Mouse (Mus musculus) heart, postnatal 0 days (tissue): ENCODE data around the gene Map3k20. TPM values are rescaled to one million over a fixed set of nuclear protein-coding genes. Genes with fewer than 3 reads are reported as not detected.

ENCODE experiments used
- ATAC-seq: fragments of 200-750 bp; cut with Nextera tagmentation; 2 replicates; pipeline ENCODE4 v1.8.0; 2017; ENCODE audit warnings: low read depth, moderate number of reproducible peaks, moderate library complexity; ENCODE audit not compliant: insufficient read depth
- DNase-seq: peaks from one replicate; pipeline ENCODE4 v3.0.0-alpha.2; 2016; ENCODE audit warnings: low spot score
- H3K27ac ChIP-seq: fragments of 300-500 bp; sonication (generic); 2 replicates; pipeline ENCODE4 v1.5.1; 2014; ENCODE audit warnings: low read depth, mild to moderate bottlenecking
- H3K27me3 ChIP-seq: fragments of 300-500 bp; sonication (generic); 2 replicates; pipeline ENCODE4 v1.6.1; 2014; ENCODE audit warnings: low read length, mixed read lengths; ENCODE audit not compliant: control insufficient read depth, insufficient read depth
- H3K36me3 ChIP-seq: fragments of 300-500 bp; sonication (generic); replicated peaks from 2 replicates; pipeline ENCODE4 v1.6.1; 2014; ENCODE audit warnings: low read length, mixed read lengths; ENCODE audit not compliant: control insufficient read depth, insufficient read depth
- H3K4me1 ChIP-seq: fragments of 300-500 bp; sonication (generic); 2 replicates; pipeline ENCODE4 v1.6.1; 2014; ENCODE audit warnings: antibody characterized with exemption; ENCODE audit not compliant: control insufficient read depth, insufficient read depth
- H3K4me2 ChIP-seq: fragments of 300-500 bp; sonication (generic); 2 replicates; pipeline ENCODE4 v1.6.1; 2014; ENCODE audit warnings: low read depth, mild to moderate bottlenecking, low read length, moderate library complexity
- H3K4me3 ChIP-seq: fragments of 300-500 bp; sonication (generic); 2 replicates; pipeline ENCODE4 v1.5.1; 2014; ENCODE audit warnings: low read depth, low read length
- H3K9ac ChIP-seq: fragments of 300-500 bp; sonication (generic); replicated peaks from 2 replicates; pipeline ENCODE4 v1.6.1; 2014; ENCODE audit warnings: low read depth, low read length, mixed read lengths
- H3K9me3 ChIP-seq: fragments of 300-500 bp; sonication (generic); replicated peaks from 2 replicates; pipeline ENCODE4 v1.6.1; 2016; ENCODE audit warnings: low read length; ENCODE audit not compliant: control insufficient read depth
- CTCF ChIP-seq: IDR thresholded peaks from 2 replicates; pipeline ENCODE4 v1.5.1; 2016; ENCODE audit warnings: antibody characterized with exemption, control low read depth, low read depth
- EP300 ChIP-seq: IDR thresholded peaks from 2 replicates; pipeline ENCODE4 v1.6.1; 2016; ENCODE audit warnings: antibody characterized with exemption, low read depth
- WGBS: fragments of 180-500 bp; shearing (Covaris S2); extraction: QIAGEN DNeasy Blood & Tissue Kit; methylation state at CpG from one replicate; pipeline ENCODE4 v1.1.7; 2014; 5-methylcytosine and 5-hydroxymethylcytosine counted together
- polyA plus RNA-seq: library from polyadenylated mRNA; unstranded; fragments of >200 nt; fragmentation: Nextera tagmentation; extraction: Ambion mirVana; gene quantifications from 2 replicates; pipeline ENCODE4 v1.2.1, GENCODE M21; 2015
- total RNA-seq: library from RNA; depleted of rRNA; stranded (reverse); fragments of >200 nt; gene quantifications from 2 replicates; pipeline ENCODE4 v1.2.3, GENCODE M21; 2014; ENCODE audit warnings: low replicate concordance; rRNA removed

Map3k20 gene
- total and polyA plus RNA-seq, 2 experiments from 2014 or later, result 26.1 to 95.0 TPM

DNA sequence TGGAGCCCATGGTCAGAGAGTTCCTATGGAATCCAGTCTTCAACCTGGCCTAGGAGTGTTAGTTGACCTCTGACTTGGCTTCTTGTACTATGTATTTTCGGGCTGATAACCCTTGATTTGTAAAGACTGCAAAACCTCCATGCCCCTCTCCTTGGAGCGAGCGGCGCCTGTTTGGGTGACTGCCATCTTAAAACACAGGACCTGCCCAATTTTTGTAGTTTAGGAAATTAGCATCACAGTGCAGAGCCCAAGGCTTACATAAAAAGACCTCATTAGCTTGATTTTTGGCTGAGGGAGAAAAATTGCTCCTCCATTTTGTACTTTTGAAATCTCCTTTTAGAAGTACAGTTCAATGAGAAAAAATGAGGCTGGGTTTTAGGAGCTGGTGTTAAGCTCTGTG lies 192.7 kb downstream of the Map3k20 start:
- Histone ChIP-seq H3K27me3 (no peaks in the 10 kb centered on the region), H3K4me3 (no peak overlapping the region), H3K9me3 (no peaks in the 10 kb centered on the region), H3K27ac (no peak overlapping the region), H3K4me2 (peak overlapping the region; percentile 96; the same call in 1 of the 2 replicates), H3K4me1 (peaks cover 15% of the 10 kb centered on the region), H3K9ac (no peak overlapping the region), H3K36me3 (peaks cover 24% of the 10 kb centered on the region)
- DNase-seq (no peak), ATAC-seq (no peak)
- 87% methylated on average over 4 of the region's 4 CpGs for WGBS
- no peak for TF ChIP-seq CTCF
- no peak for TF ChIP-seq EP300

DNA sequence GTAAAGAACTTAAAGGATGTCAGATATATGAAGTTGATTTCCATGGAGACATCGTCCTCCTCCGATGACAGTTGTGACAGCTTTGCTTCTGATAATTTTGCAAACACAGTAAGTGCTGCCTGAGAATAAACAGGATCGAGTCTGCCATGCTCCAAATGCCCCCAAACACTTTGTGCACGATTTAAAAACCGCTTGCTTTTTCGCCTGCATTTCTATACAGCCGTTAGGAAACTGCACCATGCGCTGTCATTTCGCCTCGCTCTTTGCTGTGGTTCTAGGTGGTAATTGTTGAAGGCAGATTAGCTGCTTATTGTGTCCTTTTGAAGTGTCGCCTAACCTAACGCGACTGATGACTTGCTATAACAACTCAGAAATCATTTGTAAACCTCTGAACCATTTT lies 193.5 kb downstream of the Map3k20 start:
- 66% methylated on average over 13 of the region's 13 CpGs for WGBS
- no peak for TF ChIP-seq CTCF
- no peak for TF ChIP-seq EP300
- Histone ChIP-seq H3K4me3 (no peak overlapping the region), H3K4me1 (peaks cover 15% of the 10 kb centered on the region), H3K36me3 (peaks cover 31% of the 10 kb centered on the region), H3K27me3 (no peaks in the 10 kb centered on the region), H3K4me2 (peak overlapping the region; percentile 96; the same call in 1 of the 2 replicates), H3K27ac (no peak overlapping the region), H3K9ac (no peak overlapping the region), H3K9me3 (no peaks in the 10 kb centered on the region)
- DNase-seq, result no peak
- no peak for ATAC-seq

DNA sequence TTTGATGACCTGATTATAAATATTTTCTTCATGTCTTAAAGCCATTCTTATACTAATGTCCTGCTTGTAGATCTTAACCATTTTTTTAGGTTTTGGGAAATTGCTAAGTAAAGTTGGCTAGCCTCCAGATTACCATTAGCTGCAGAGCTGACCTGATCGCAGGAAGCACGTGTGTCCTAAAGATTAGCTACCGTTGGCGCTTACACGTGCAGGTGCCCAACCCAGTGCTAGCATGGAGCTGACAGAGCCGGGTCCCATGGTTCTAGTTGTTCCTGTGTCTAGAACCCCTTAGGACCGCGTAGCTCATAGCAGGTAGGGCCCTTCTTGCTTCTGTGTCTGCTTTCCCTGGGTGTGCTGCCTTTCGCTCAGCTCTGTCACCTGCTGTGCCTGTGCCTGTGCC lies 194.4 kb downstream of the Map3k20 start:
- H3K27me3 ChIP-seq, result no peaks in the 10 kb centered on the region
- H3K4me3 ChIP-seq, result no peak overlapping the region
- no peak overlapping the region for H3K4me2 ChIP-seq
- peaks cover 11% of the 10 kb centered on the region for H3K4me1 ChIP-seq
- no peak for ATAC-seq
- 75% methylated on average over 9 of the region's 9 CpGs for WGBS
- H3K9me3 ChIP-seq, result no peaks in the 10 kb centered on the region
- H3K27ac ChIP-seq, result no peak overlapping the region
- H3K9ac ChIP-seq, result no peak overlapping the region
- no peak for TF ChIP-seq EP300
- TF ChIP-seq CTCF, result no peak
- H3K36me3 ChIP-seq, result peaks cover 40% of the 10 kb centered on the region
- DNase-seq, result no peak

DNA sequence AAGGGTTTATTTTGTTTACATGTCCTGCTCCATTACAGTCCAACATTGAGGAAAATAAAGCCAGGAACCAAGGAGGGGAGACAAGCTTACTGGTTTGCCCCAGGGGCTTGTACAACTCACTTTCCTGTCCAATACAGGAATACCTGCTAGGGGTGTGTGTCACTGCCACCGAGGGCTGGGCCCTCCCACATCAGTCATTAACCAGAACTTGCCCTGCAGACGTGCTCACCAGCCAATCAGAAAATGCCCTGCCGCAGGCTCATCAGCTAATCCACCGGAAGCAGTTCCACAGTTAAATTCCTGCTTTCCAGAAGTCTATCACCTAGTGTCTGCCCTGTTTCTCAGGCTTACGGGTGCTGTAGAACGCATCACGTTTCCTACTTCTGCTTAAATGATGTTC lies 206.2 kb downstream of the Map3k20 start:
- Histone ChIP-seq H3K9me3 (0 out of 2 replicates have a peak, but pooled peaks cover 3% of the 10 kb centered on the region), H3K27me3 (no peaks in the 10 kb centered on the region), H3K9ac (no peak overlapping the region), H3K4me3 (no peak overlapping the region), H3K4me2 (no peak overlapping the region), H3K27ac (no peak overlapping the region), H3K36me3 (0 out of 2 replicates have a peak, but pooled peaks cover 7% of the 10 kb centered on the region), H3K4me1 (no peaks in the 10 kb centered on the region)
- no peak for TF ChIP-seq EP300
- TF ChIP-seq CTCF, result no peak
- WGBS, result 47% methylated on average over 7 of the region's 7 CpGs
- no peak for DNase-seq
- no peak for ATAC-seq

Other genes starting within 250 kb of the Map3k20 start
- 7.7 and 20.5 TPM in 2 replicates for gene Cdca7, start 190.5 kb downstream of the Map3k20 start, total RNA-seq
- 13.8 and 14.9 TPM in 2 replicates for gene Cdca7, start 190.5 kb downstream of the Map3k20 start, polyA plus RNA-seq